Mouse (Mus musculus) small intestine, adult 2 months (tissue): ENCODE measurements around the gene Stk38l. TPM values are rescaled to one million over a fixed set of nuclear protein-coding genes. Genes with fewer than 3 reads are reported as not detected.

Experiments
- H3K27ac ChIP-seq: fragments of 200-500 bp; 2 replicates; pipeline ENCODE4 v1.5.1; 2012; ENCODE audit warnings: low read depth, low read length, control low read depth, inconsistent platforms; ENCODE audit not compliant: insufficient read depth
- H3K27me3 ChIP-seq: fragments of 200-500 bp; 2 replicates; pipeline ENCODE4 v1.6.1; 2012; ENCODE audit warnings: mild to moderate bottlenecking, moderate library complexity, low read length, inconsistent platforms; ENCODE audit not compliant: control insufficient read depth, insufficient read depth
- H3K36me3 ChIP-seq: fragments of 200-500 bp; 2 replicates; pipeline ENCODE4 v1.6.1; 2012; ENCODE audit warnings: mild to moderate bottlenecking, low read length, control low read depth, inconsistent platforms; ENCODE audit not compliant: control insufficient read depth, insufficient read depth
- H3K4me1 ChIP-seq: fragments of 200-500 bp; 2 replicates; pipeline ENCODE4 v1.6.1; 2012; ENCODE audit warnings: low read length, inconsistent platforms, mixed read lengths; ENCODE audit not compliant: control insufficient read depth, insufficient read depth, insufficient read length
- H3K4me3 ChIP-seq: fragments of 200-500 bp; 2 replicates; pipeline ENCODE4 v1.5.1; 2012; ENCODE audit warnings: low read depth, mild to moderate bottlenecking, control low read depth, inconsistent platforms, low read length, moderate library complexity
- CTCF ChIP-seq: fragments of 200-500 bp; IDR thresholded peaks from 2 replicates; pipeline ENCODE4 v1.5.1; 2012; ENCODE audit warnings: low read depth, mild to moderate bottlenecking, control low read depth, inconsistent platforms, low read length, moderate library complexity, mixed read lengths; ENCODE audit not compliant: insufficient replicate concordance, insufficient read length; ENCODE audit errors: extremely low read depth
- POLR2A ChIP-seq: fragments of 200-500 bp; IDR thresholded peaks from 2 replicates; pipeline ENCODE4 v1.6.1; 2012; ENCODE audit warnings: low read depth, mild to moderate bottlenecking, control low read depth, inconsistent platforms, low read length, moderate library complexity
- WGBS: fragments of 180-500 bp; shearing (Covaris S2); methylation state at CpG from one replicate; pipeline ENCODE4 v1.1.7; 2018; 5-methylcytosine and 5-hydroxymethylcytosine counted together
- polyA plus RNA-seq: library from polyadenylated mRNA; depleted of rRNA; stranded (reverse); fragments of >200 nt; gene quantifications from 2 replicates; pipeline ENCODE4 v1.2.3, GENCODE M21; 2012

Gene Stk38l
- polyA plus RNA-seq, 1 experiment, result 1.6 TPM

- no peaks in the 10 kb centered on the region for H3K36me3 ChIP-seq
- no peak overlapping the region for H3K4me3 ChIP-seq
- WGBS, result 86% methylated on average over 7 of the region's 7 CpGs
- TF ChIP-seq CTCF (no peak), POLR2A (no peak)
- H3K4me1 ChIP-seq, result peaks cover 5% of the 10 kb centered on the region; the same call in 1 of the 2 replicates
- no peak overlapping the region for H3K27ac ChIP-seq
- H3K27me3 ChIP-seq, result no peaks in the 10 kb centered on the region
Measured at GRCm38 (mm10) chr6:146688010-146688409, 36.8 kb upstream of the Stk38l start.

- Histone ChIP-seq H3K27me3 (no peaks in the 10 kb centered on the region), H3K4me3 (no peak overlapping the region), H3K36me3 (no peaks in the 10 kb centered on the region), H3K4me1 (peaks cover 5% of the 10 kb centered on the region; the same call in 1 of the 2 replicates), H3K27ac (no peak overlapping the region)
- 89% methylated on average over 5 of the region's 5 CpGs for WGBS
- no peak for TF ChIP-seq CTCF
Measured at GRCm38 (mm10) chr6:146688861-146689260, 35.9 kb upstream of the Stk38l start.

- no peak overlapping the region for H3K4me3 ChIP-seq
- WGBS, result 58% methylated on average over 5 of the region's 5 CpGs
- H3K36me3 ChIP-seq, result no peaks in the 10 kb centered on the region
- H3K27me3 ChIP-seq, result no peaks in the 10 kb centered on the region
- H3K4me1 ChIP-seq, result no peaks in the 10 kb centered on the region
- TF ChIP-seq POLR2A (no peak), CTCF (no peak)
- no peak overlapping the region for H3K27ac ChIP-seq
Measured at GRCm38 (mm10) chr6:146697767-146698166, 27.0 kb upstream of the Stk38l start.

- Histone ChIP-seq H3K4me1 (no peaks in the 10 kb centered on the region), H3K36me3 (no peaks in the 10 kb centered on the region), H3K4me3 (no peak overlapping the region), H3K27me3 (no peaks in the 10 kb centered on the region), H3K27ac (no peak overlapping the region)
- 94% methylated on average over 4 of the region's 4 CpGs for WGBS
- TF ChIP-seq POLR2A, result no peak
- no peak for TF ChIP-seq CTCF
Measured at GRCm38 (mm10) chr6:146698376-146698775, 26.4 kb upstream of the Stk38l start.

GRCm38 (mm10) chr6:146700461-146700860, 24.3 kb upstream of the Stk38l start:
- Histone ChIP-seq H3K4me3 (no peak overlapping the region), H3K36me3 (no peaks in the 10 kb centered on the region), H3K4me1 (no peaks in the 10 kb centered on the region), H3K27ac (no peak overlapping the region), H3K27me3 (no peaks in the 10 kb centered on the region)
- 95% methylated on average over 1 of the region's 1 CpGs for WGBS
- TF ChIP-seq CTCF, result no peak
- TF ChIP-seq POLR2A, result no peak

- Histone ChIP-seq H3K27ac (no peak overlapping the region), H3K27me3 (no peaks in the 10 kb centered on the region), H3K4me1 (no peaks in the 10 kb centered on the region), H3K36me3 (no peaks in the 10 kb centered on the region), H3K4me3 (no peak overlapping the region)
- TF ChIP-seq POLR2A, result no peak
- no peak for TF ChIP-seq CTCF
- WGBS, result 38% methylated on average over 11 of the region's 11 CpGs
Measured at GRCm38 (mm10) chr6:146702126-146702881, 22.5 kb upstream of the Stk38l start.

- H3K27ac ChIP-seq, result no peak overlapping the region
- H3K4me1 ChIP-seq, result no peaks in the 10 kb centered on the region
- no peak overlapping the region for H3K4me3 ChIP-seq
- no peaks in the 10 kb centered on the region for H3K36me3 ChIP-seq
- no peaks in the 10 kb centered on the region for H3K27me3 ChIP-seq
- WGBS, result 55% methylated on average over 3 of the region's 3 CpGs
- TF ChIP-seq CTCF (no peak), POLR2A (no peak)
Measured at GRCm38 (mm10) chr6:146703351-146703750, 21.4 kb upstream of the Stk38l start.
